Mouse (Mus musculus) ES-Bruce4 (cell line): ENCODE results near the gene Myog.

Experiments
- CTCF ChIP-seq: IDR thresholded peaks from one replicate; pipeline ENCODE4 v1.8.1; 2011; ENCODE audit warnings: low read depth, low read length
- EP300 ChIP-seq: IDR thresholded peaks from 2 replicates; pipeline ENCODE4 v1.6.1; 2011; ENCODE audit warnings: low read depth, low read length; ENCODE audit not compliant: insufficient read depth
- POLR2A ChIP-seq: IDR thresholded peaks from one replicate; pipeline ENCODE4 v1.8.1; 2011; ENCODE audit warnings: low read length; ENCODE audit not compliant: insufficient read depth

DNA sequence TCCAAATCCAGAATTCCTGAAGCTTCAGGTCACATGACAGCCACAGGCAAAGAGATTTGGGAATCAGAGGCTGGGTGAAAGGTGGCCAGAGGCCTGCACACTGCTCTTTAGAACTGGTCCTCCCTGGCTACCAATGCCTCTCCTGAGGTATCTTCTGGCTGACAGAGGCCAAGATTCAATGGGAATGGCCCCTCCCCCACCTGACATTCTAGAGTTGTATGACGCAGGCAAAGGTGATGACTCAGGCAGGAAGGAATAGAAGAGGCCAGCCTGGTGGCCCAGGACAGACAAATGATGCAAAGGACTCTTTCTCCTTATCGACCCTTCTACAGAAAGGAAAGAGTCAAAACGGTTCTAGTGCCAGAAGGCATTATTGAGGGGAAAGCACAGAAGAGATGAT lies 1.6 kb upstream of the Myog start:
- TF ChIP-seq EP300 = no peak
- no peak for TF ChIP-seq CTCF
- TF ChIP-seq POLR2A = no peak
